Mouse (Mus musculus): ENCODE measurements around the gene Med15.

- no peak for TF ChIP-seq CTCF (IDR thresholded peaks at IDR 0.05)
- TF ChIP-seq EP300 (IDR thresholded peaks at IDR 0.05) = no peak
These were observed 14.9 kb downstream of the Med15 start for GRCm38 (mm10) chr16:17717791-17718190.
